Mouse (Mus musculus): Measurements from ENCODE around the gene Ankrd22.

The Ankrd22 gene

GRCm38 (mm10) chr19:34139431-34140046, 26.3 kb downstream of the Ankrd22 start:
- Histone ChIP-seq H3K27me3 (ENCODE audit: insufficient read depth, low read length) (no peaks in the 10 kb centered on the region), H3K9me3 (ENCODE audit: low read length) (peaks cover 22% of the 10 kb centered on the region), H3K4me1 (replicated peaks; ENCODE audit: low read depth, low read length) (no peaks in the 10 kb centered on the region), H3K4me3 (replicated peaks; ENCODE audit: low read length) (no peak overlapping the region), H3K36me3 (ENCODE audit: insufficient read depth, low read length) (no peaks in the 10 kb centered on the region)
- TF ChIP-seq NANOG (IDR thresholded peaks at IDR 0.05; ENCODE audit: borderline replicate concordance, low read length): no peak
- no peak for TF ChIP-seq CTCF (conservative IDR thresholded peaks at IDR 0.05; ENCODE audit: low read length)
- no peak for TF ChIP-seq POU5F1 (IDR thresholded peaks at IDR 0.05; ENCODE audit: borderline replicate concordance, low read length)

DNA sequence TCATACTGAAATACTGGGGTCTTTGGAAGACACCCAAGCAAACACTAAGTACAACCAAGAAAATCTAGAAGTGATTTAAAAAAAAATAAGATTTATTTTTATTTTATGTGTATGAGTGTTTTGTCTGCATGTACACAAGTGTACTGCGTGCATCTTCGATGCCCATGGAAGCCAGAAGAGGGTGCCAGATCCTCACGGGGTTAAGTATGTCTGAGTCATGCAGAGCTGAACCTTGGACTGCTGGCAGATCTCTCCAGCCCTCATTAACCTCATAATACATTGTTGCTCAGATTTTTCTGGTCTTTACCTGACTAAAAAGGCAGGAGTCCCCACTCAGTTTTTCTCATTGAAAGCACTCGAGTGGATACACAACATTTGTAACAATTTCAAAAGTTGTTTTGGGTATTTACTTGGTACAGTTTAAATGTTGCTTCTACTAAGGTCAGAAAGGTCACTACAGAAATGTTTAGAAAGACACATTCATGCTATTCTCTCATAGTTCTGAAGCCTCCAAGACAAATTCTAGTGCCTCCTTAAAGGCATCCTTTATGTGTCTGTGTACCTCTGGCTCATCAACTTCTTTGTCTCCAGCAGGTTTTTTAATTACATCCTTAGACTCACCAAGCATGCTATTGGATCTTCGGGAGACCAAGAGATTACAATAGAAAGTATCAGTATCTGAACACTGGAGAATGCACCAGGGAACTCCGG, 27.0 kb downstream of the Ankrd22 start:
- Histone ChIP-seq H3K9me3 (ENCODE audit: low read length) (peaks cover 22% of the 10 kb centered on the region), H3K4me3 (replicated peaks; ENCODE audit: low read length) (no peak overlapping the region), H3K27me3 (ENCODE audit: insufficient read depth, low read length) (no peaks in the 10 kb centered on the region), H3K4me1 (replicated peaks; ENCODE audit: low read depth, low read length) (no peaks in the 10 kb centered on the region), H3K36me3 (ENCODE audit: insufficient read depth, low read length) (no peaks in the 10 kb centered on the region)
- no peak for TF ChIP-seq NANOG (IDR thresholded peaks at IDR 0.05; ENCODE audit: borderline replicate concordance, low read length)

GRCm38 (mm10) chr19:34120107-34120731, 45.6 kb downstream of the Ankrd22 start:
- no peaks in the 10 kb centered on the region for H3K9me3 ChIP-seq (ENCODE audit: low read length)
- no peaks in the 10 kb centered on the region for H3K36me3 ChIP-seq (ENCODE audit: insufficient read depth, low read length)
- no peaks in the 10 kb centered on the region for H3K4me1 ChIP-seq (replicated peaks; ENCODE audit: low read depth, low read length)
- no peaks in the 10 kb centered on the region for H3K27me3 ChIP-seq (ENCODE audit: insufficient read depth, low read length)
- no peak overlapping the region for H3K4me3 ChIP-seq (replicated peaks; ENCODE audit: low read length)
- TF ChIP-seq CTCF (conservative IDR thresholded peaks at IDR 0.05; ENCODE audit: low read length) (no peak), POU5F1 (IDR thresholded peaks at IDR 0.05; ENCODE audit: borderline replicate concordance, low read length) (no peak), NANOG (IDR thresholded peaks at IDR 0.05; ENCODE audit: borderline replicate concordance, low read length) (no peak)

DNA sequence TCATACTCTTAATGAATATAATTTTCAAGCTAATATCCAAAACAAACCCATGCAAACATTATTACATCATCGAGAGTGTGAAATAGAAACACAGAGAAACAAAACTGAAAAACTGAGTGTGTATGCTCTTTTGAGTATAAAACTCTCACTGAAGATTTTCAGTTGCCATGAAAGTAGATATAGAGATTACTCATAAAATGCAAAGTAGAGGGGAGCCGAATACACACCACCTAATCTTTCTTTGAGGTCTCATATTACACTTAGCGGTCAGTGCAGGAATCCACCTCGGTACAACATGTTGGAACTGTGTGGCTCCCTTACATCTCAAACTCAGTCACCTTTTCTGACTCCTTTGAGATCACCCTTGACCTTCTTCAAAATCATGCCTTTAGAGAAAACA, 46.2 kb downstream of the Ankrd22 start:
- no peaks in the 10 kb centered on the region for H3K9me3 ChIP-seq (ENCODE audit: low read length)
- H3K4me3 ChIP-seq (replicated peaks; ENCODE audit: low read length): no peak overlapping the region
- no peak for TF ChIP-seq NANOG (IDR thresholded peaks at IDR 0.05; ENCODE audit: borderline replicate concordance, low read length)
- no peak for TF ChIP-seq POU5F1 (IDR thresholded peaks at IDR 0.05; ENCODE audit: borderline replicate concordance, low read length)
- no peak for TF ChIP-seq CTCF (conservative IDR thresholded peaks at IDR 0.05; ENCODE audit: low read length)
- H3K27me3 ChIP-seq (ENCODE audit: insufficient read depth, low read length): no peaks in the 10 kb centered on the region
- no peaks in the 10 kb centered on the region for H3K4me1 ChIP-seq (replicated peaks; ENCODE audit: low read depth, low read length)
- H3K36me3 ChIP-seq (ENCODE audit: insufficient read depth, low read length): no peaks in the 10 kb centered on the region

DNA sequence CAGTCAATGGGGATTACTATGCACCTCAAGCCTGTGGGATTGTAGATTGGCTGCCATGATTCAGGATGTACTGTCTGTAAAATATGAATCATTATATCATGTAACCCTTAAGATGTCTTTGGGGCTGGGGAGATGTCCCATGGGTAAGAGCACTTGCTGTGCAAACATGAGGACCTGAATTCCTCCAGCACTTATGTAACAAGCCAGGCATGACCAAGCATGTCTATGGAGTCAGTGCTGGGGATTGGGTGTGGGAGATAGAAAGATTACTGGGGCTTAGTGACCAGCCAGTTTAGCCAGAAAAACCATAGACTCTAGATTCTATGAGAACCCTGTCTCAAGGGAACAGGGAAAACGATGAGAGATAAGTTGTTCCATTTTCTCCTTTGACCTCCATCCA, 46.8 kb downstream of the Ankrd22 start:
- TF ChIP-seq POU5F1 (IDR thresholded peaks at IDR 0.05; ENCODE audit: borderline replicate concordance, low read length): no peak
- TF ChIP-seq CTCF (conservative IDR thresholded peaks at IDR 0.05; ENCODE audit: low read length): no peak
- TF ChIP-seq NANOG (IDR thresholded peaks at IDR 0.05; ENCODE audit: borderline replicate concordance, low read length): no peak
- no peaks in the 10 kb centered on the region for H3K9me3 ChIP-seq (ENCODE audit: low read length)
- H3K4me3 ChIP-seq (replicated peaks; ENCODE audit: low read length): no peak overlapping the region
- no peaks in the 10 kb centered on the region for H3K36me3 ChIP-seq (ENCODE audit: insufficient read depth, low read length)
- no peaks in the 10 kb centered on the region for H3K4me1 ChIP-seq (replicated peaks; ENCODE audit: low read depth, low read length)
- no peaks in the 10 kb centered on the region for H3K27me3 ChIP-seq (ENCODE audit: insufficient read depth, low read length)

GRCm38 (mm10) chr19:34104841-34105240, 61.0 kb downstream of the Ankrd22 start:
- Histone ChIP-seq H3K27me3 (ENCODE audit: insufficient read depth, low read length) (no peaks in the 10 kb centered on the region), H3K4me1 (replicated peaks; ENCODE audit: low read depth, low read length) (peaks cover 4% of the 10 kb centered on the region), H3K36me3 (ENCODE audit: insufficient read depth, low read length) (no peaks in the 10 kb centered on the region), H3K4me3 (replicated peaks; ENCODE audit: low read length) (no peak overlapping the region), H3K9me3 (ENCODE audit: low read length) (no peaks in the 10 kb centered on the region)
- TF ChIP-seq POU5F1 (IDR thresholded peaks at IDR 0.05; ENCODE audit: borderline replicate concordance, low read length) (no peak), NANOG (IDR thresholded peaks at IDR 0.05; ENCODE audit: borderline replicate concordance, low read length) (no peak), CTCF (conservative IDR thresholded peaks at IDR 0.05; ENCODE audit: low read length) (no peak)

DNA sequence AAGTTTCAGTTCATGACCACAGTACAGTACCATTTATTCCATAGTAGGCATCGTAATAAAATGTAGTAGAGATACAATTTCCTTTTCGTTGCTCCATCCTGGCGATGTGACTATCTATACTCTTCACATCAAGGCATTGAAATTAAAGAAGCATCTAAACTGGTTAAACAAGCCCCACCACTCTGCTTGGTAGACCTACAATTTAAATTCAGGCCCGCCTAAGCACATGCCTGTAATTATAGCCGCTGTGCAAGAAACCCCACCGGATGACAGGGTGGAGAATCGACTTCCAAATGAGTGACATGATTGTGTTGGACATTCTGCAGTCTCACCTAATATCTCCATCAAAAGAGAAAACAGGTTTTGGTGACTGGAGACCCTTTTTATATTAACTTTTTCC, 64.0 kb downstream of the Ankrd22 start:
- H3K4me1 ChIP-seq (replicated peaks; ENCODE audit: low read depth, low read length): peaks cover 8% of the 10 kb centered on the region

DNA sequence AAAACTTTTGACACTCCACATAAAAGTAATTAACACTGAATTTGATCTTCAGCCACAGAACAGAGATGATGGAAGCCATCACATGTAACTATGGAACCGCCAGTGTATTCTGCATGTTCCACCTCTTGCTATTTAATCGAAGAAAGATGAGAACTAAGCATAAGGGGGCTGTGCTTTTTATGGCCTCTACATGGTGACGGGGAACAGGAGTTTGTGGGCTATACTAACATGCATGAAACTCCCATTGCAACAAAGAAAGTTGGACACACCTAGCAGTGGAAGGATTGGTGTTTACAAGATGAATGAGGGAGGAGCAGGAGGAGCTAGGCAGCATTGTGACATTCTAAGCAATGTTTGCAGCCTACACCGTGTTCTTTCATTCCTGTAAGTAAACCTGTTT, 65.2 kb downstream of the Ankrd22 start, which contains the start of gene Lipm:
Gene Lipm (plus strand): TSS at position 301 of the 400 bp plus-strand sequence.
- H3K27me3 ChIP-seq (ENCODE audit: insufficient read depth, low read length): no peaks in the 10 kb centered on the region
- H3K36me3 ChIP-seq (ENCODE audit: insufficient read depth, low read length): no peaks in the 10 kb centered on the region
- TF ChIP-seq POU5F1 (IDR thresholded peaks at IDR 0.05; ENCODE audit: borderline replicate concordance, low read length): no peak
- no peak for TF ChIP-seq NANOG (IDR thresholded peaks at IDR 0.05; ENCODE audit: borderline replicate concordance, low read length)
- TF ChIP-seq CTCF (conservative IDR thresholded peaks at IDR 0.05; ENCODE audit: low read length): no peak
- H3K4me3 ChIP-seq (replicated peaks; ENCODE audit: low read length): no peak within 1 kb of the TSS
- H3K9me3 ChIP-seq (ENCODE audit: low read length): no peaks in the 10 kb centered on the region
- peaks cover 8% of the 10 kb centered on the region for H3K4me1 ChIP-seq (replicated peaks; ENCODE audit: low read depth, low read length)

More for the DNA sequence above, 64.0 kb downstream of the Ankrd22 start:
- no peaks in the 10 kb centered on the region for H3K9me3 ChIP-seq (ENCODE audit: low read length)
- H3K36me3 ChIP-seq (ENCODE audit: insufficient read depth, low read length): no peaks in the 10 kb centered on the region
- no peaks in the 10 kb centered on the region for H3K27me3 ChIP-seq (ENCODE audit: insufficient read depth, low read length)
- TF ChIP-seq NANOG (IDR thresholded peaks at IDR 0.05; ENCODE audit: borderline replicate concordance, low read length) (no peak), POU5F1 (IDR thresholded peaks at IDR 0.05; ENCODE audit: borderline replicate concordance, low read length) (no peak), CTCF (conservative IDR thresholded peaks at IDR 0.05; ENCODE audit: low read length) (no peak)
- no peak overlapping the region for H3K4me3 ChIP-seq (replicated peaks; ENCODE audit: low read length)
